Mouse (Mus musculus) left cerebral cortex, postnatal 25 days (tissue): ENCODE data around the gene Platr25. TPM values are rescaled to one million over a fixed set of nuclear protein-coding genes. Genes with fewer than 3 reads are reported as not detected.
"Not testable (repeated sequence)": the region's sequence is repeated elsewhere in the genome, so short reads cannot be mapped to it uniquely, and the experiment has no call there.

Experiments used
- DNase-seq, 2 experiments: peaks; one replicate each; pipeline ENCODE4 v3.0.0; 2022; ENCODE audit warnings: low spot score in 2 of 2, mixed read lengths in 1 of 2
- intact Hi-C: fragments of 180-260 bp; cut with DNase I; formaldehyde crosslinking; loops from one replicate; pipeline ENCODE4 v1.15.1; 2025
- total RNA-seq, 2 experiments: library from RNA; stranded (reverse); gene quantifications; 2 replicates each; pipeline ENCODE4 v1.2.3; 2021

Platr25 gene
- total RNA-seq = 10 to 100 TPM; 11.5 to 13.9 TPM

DNA sequence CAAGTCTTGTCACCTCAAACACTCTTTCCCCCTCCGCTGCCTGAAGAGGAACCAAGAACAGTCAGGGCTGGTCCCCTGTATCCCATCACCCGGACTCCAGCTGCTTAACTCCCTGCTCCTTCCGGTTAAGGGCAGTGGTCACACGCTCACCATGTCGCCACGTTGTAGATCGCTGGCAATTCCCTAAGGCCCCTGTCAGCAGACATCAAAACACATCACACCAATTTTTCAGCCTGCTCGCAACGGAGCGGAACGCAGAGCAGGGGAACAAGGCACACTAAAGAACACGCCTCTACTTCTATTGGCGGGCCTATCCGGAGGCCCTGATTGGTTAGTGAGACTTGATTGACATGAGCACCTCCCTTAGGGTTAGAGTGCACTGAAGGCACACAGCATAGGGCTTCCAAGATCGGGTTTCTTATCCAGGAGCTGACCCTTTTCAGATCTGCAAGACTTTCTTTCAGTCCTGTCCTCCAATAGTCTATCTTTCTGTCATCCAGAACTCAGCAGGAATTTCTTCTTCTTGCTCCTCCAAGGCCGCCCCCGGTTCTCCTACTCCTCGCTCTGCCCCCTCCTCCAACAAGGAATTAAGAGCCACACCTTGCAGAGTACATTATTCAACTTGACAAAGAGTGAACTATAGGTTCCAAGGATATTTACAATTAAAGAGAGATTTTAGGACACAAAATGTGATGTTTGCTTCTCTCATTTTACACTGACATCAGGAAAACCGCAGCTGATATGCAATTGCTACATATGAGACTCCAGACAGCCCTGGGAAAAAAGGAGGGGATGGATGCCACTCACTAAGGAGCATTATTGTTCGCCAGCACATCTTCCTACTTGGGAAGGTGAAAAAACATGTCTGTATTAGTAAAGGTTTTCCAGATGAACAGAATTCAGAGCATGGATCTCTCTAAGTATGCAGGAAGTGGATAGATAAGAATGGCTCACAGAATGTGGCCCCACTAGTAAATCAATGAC lies at the start of gene Platr25:
Platr25 (minus strand) TSS at position 278 of the 984 bp plus-strand sequence.
- intact Hi-C loops = loop anchor here (5.0 kb wide), 2 partner anchors 97 to 572 kb away; partner anchors contain the start of gene Fbp2
- peak; percentile 36 to 51 for DNase-seq

DNA sequence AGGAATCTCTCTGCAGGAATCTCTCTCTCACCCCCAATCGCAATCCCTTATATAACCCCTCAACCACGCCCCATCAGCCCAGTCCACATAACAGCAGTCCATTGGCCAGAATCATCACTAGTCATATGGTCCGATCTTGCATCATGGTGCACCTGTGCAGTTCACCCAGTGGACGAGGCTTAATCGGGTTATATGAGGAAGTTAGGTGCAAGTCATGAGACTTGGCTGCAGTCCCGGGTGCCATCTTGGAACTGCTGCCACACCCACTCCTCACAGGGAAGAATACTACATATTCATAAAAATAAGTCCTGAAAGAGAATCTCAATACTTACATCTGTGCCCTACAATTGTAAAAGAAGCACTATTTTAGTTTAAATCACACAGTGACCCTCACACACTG lies 47.5 kb upstream of the Platr25 start:
- not testable (repeated sequence) for DNase-seq
- intact Hi-C loops = loop anchor here (5.0 kb wide), 1 partner anchor 34 kb away; no protein-coding TSS in a partner anchor

DNA sequence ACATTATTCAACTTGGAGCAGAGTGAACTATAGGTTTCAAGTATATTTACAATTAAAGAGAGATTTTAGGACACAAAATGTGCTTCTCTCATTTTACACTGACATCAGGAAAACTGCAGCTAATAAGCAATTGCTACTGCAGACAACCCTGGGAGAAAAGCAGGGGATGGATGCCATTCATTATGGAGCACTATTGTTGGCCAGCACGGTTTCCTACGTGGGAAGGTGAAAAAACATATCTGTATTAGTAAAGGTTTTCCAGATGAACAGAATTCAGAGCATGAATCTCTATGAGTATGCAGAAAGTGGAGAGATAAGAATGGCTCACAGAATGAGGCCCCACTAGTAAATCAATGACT lies 25.6 kb upstream of the Platr25 start:
- DNase-seq, intact Hi-C loops: not testable (repeated sequence)

DNA sequence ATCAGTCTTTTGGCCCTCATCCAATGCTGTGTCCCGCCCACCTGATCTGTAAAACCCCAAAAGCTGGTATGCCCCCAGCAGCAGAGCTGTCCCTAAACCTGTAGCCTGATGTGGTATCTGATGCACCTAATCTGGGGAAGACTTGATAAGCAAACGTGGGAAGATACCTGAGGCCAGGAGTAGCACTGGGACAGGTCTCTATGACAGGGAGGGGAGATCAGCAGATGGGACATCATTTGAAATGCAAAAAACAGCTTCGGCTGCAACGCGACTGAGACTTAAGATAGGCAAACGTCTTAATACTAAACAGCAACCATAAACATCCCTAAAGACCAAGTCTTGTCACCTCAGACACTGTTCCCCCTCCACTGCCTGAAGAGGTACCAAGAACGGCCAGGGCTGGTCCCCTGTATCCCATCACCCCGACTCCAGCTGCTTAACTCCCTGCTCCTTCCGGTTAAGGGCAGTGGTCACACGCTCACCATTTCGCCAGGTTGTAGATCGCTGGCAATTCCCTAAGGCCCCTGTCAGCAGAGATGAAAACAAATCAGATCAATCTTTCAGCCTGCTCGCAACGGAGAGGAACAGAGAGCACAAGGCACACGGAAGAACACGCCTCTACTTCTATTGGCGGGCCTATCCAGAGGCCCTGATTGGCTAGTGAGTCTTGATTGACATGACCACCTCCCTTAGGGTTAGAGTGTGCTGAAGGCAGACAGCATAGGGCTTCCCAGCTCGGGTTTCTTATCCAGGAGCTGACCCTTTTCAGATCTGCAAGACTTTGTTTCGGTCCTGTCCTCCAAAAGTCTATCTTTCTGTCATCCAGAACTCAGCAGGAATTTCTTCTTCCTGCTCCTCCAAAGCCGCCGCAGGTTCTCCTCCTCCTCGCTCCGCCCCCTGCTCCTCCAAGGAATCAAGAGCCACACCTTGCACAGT lies 25.0 kb upstream of the Platr25 start, which contains the start of gene Gm5141:
Gm5141 (minus strand) TSS at position 610 of the 936 bp plus-strand sequence.
- peak; percentile 68 to 75 for DNase-seq
- intact Hi-C loops = not testable (repeated sequence)

DNA sequence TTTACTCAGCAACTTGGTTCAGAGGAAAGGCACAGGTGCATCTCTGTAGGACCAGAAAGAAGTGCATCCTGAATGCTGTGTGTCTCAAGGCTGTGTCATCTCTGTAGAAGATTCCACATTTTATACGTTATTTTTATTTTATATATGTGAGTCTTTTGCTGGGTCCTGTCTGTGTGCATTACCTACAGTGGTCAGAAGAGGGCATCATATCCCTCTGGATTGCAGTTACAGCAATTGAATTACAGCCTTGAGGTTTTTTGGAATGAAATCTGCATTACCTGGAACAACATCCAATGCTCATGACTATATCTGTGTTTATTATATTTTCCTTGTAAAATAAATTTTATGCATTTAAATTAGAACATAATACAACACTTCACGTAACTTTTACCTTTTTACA lies 3.3 kb upstream of the Platr25 start:
- intact Hi-C loops = loop anchor here (5.0 kb wide), 2 partner anchors 93 to 568 kb away; partner anchors contain the start of gene Fbp2
- peak; percentile 71 for DNase-seq

DNA sequence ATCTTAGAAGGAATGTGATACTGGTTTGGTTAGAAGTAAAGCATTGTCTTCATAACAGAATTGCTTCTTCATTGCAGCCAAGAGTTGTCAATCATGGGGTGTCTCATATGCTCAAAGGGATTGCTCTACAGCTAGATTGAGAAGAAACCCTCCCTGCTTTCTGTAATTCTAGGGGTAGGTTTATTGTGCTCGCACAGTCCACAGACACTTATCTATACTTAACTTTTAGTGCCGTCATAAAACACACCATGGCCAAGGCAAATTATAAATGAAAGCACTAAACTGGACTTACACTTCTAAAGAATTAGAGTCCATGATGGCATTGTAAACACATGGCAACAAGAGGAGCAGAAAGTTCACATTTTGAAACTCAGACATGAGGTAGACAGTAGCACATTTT lies 27.2 kb downstream of the Platr25 start:
- intact Hi-C loops = no loop called here
- no peak for DNase-seq

DNA sequence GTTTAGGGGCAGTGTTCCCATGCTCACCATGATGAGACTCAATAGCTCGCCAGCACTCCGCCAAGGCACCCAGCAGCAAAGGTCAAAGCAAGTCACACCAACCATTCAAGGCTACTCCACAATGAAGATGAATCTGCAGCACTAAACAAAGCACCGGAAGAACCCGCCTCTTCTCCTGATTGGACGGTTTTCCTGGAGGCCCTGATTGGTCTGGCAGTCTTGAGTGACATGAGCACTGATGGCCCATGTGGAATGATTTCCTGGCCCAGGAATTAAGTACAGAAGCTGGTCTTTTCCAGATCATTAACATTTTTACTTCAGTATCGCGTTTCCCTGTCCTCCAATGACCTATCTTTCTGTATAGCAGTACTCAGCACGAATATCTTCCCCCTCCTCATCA lies 47.9 kb downstream of the Platr25 start:
- intact Hi-C loops, DNase-seq: not testable (repeated sequence)

DNA sequence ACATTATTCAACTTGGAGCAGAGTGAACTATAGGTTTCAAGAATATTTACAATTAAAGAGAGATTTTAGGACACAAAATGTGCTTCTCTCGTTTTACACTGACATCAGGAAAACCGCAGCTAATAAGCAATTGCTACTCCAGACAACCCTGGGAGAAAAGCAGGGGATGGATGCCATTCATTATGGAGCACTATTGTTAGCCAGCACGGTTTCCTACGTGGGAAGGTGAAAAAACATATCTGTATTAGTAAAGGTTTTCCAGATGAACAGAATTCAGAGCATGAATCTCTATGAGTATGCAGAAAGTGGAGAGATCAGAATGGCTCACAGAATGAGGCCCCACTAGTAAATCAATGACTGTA lies 75.2 kb downstream of the Platr25 start:
- intact Hi-C loops, DNase-seq: not testable (repeated sequence)

DNA sequence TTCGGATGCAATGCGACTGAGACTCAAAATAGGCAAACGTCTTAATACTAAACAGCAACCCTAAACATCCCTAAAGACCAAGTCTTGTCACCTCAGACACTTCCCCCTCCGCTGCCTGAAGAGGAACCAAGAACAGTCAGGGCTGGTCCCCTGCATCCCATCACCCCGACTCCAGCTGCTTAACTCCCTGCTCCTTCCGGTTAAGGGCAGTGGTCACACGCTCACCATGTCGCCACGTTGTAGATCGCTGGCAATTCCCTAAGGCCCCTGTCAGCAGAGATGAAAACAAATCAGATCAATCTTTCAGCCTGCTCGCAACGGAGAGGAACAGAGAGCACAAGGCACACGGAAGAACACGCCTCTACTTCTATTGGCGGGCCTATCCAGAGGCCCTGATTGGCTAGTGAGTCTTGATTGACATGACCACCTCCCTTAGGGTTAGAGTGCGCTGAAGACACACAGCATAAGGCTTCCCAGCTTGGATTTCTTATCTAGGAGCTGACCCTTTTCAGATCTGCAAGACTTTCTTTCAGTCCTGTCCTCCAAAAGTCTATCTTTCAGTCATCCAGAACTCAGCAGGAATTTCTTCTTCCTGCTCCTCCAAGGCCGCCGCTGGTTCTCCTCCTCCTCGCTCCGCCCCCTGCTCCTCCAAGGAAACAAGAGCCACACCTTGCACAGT lies 75.8 kb downstream of the Platr25 start:
- intact Hi-C loops = not testable (repeated sequence)
- DNase-seq = peak; percentile 44 to 53

DNA sequence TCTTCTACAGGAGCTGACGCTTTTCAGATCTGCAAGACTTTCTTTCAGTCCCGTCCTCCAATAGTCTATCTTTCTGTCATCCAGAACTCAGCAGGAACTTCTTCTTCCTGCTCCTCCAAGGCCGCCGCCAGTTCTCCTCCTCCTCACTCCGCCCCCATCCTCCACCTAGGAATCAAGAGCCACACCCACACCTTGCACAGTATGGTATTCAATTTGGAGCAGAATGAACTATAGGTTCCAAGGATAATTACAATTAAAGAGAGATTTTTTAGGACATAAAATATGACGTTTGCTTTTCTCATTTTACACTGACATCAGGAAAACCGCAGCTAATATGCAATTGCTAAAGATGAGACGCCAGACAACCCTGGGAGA lies 107.2 kb downstream of the Platr25 start:
- intact Hi-C loops = loop anchor here (10.0 kb wide), 1 partner anchor 189 kb away; the partner anchor contains the start of gene Gm49359
- DNase-seq = no peak

DNA sequence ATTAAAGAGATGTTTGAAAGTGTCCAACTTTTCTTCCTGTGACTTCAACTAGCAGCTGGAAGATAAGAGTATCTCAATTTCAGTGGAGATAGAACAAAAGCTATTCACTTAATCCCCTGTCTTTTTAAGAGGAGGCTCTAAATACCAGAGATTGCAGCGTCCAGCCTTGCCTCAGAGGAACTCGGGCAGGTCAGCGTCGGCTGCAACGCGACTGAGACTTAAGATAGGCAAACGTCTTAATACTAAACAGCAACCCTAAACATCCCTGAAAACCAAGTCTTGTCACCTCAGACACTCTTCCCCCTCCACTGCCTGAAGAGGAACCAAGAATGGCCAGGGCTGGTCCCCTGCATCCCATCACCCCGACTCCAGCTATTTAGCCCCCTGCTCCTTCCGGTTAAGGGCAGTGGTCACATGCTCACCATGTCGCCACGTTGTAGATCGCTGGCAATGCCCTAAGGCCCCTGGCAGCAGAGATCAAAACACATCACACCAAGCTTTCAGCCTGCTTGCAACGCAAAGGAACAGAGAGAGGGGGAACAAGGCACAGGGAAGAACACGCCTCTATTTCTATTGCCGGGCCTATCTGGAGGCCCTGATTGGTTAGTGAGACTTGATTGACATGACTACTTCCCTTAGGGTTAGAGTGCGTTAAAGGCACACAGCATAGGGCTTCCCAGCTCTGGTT lies 107.7 kb downstream of the Platr25 start:
- peak; percentile 70 to 88 for DNase-seq
- intact Hi-C loops = loop anchor here (10.0 kb wide), 1 partner anchor 188 kb away; the partner anchor contains the start of gene Gm49359

DNA sequence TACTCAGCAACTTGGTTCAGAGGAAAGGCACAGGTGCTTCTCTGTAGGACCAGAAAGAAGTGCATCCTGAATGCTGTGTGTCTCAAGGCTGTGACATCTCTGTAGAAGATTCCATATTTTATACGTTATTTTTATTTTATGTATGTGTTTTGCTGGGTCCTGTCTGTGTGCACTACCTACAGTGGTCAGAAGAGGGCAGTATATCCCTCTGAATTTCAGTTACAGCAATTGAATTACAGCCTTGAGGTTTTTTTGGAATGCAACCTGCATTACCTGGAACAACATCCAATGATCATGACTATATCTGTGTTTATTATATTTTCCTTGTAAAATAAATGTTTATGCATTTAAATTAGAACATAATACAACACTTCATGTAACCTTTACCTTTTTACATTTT lies 133.4 kb downstream of the Platr25 start:
- DNase-seq = peak; percentile 2 to 5
- intact Hi-C loops = loop anchor here (10.0 kb wide), 1 partner anchor 128 kb away; no protein-coding TSS in a partner anchor

DNA sequence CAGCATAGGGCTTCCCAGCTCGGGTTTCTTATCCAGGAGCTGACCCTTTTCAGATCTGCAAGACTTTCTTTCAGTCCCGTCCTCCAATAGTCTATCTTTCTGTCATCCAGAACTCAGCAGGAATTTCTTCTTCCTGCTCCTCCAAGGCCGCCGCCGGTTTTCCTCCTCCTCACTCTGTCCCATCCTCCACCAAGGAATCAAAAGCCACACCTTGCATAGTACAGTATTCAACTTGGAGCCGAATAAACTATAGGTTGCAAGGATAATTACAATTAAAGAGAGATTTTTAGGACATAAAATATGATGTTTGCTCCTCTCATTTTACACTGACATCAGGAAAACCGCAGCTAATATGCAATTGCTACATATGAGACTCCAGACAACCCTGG lies 136.2 kb downstream of the Platr25 start:
- intact Hi-C loops = loop anchor here (10.0 kb wide), 1 partner anchor 131 kb away; no protein-coding TSS in a partner anchor
- DNase-seq = not testable (repeated sequence)

DNA sequence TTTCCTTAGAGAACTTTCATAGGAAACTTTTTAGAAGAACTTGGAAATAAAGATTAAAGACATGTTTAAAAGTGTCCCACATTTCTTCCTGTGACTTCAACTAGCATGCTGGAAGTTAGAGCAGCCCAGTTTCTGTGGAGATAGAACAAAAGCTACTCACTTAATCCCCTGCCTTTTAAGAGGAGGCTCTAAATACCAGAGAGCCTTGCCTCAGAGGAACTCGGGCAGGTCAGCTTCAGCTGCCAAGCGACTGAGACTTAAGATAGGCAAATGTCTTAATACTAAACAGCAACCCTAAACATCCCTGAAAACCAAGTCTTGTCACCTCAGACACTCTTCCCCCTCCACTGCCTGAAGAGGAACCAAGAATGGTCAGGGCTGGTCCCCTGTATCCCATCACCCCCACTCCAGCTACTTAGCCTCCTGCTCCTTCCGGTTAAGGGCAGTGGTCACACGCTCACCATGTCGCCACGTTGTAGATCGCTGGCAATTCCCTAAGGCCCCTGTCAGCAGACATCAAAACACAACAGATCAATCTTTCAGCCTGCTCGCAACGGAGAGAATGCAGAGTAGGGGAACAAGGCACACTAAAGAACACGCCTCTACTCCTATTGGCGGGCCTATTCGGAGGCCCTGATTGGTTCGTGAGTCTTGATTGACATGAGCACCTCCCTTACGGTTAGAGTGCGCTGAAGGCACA lies 136.8 kb downstream of the Platr25 start, which contains the start of gene 6720489N17Rik:
6720489N17Rik (minus strand) TSS at position 606 of the 700 bp plus-strand sequence.
- peak; percentile 62 to 80 for DNase-seq
- intact Hi-C loops = loop anchor here (10.0 kb wide), 1 partner anchor 131 kb away; no protein-coding TSS in a partner anchor
